Mouse (Mus musculus) spleen, adult 2 months (tissue): Measurements from ENCODE around the gene Armh4.

Experiments
- CTCF ChIP-seq: fragments of 200-500 bp; IDR thresholded peaks from 2 replicates; pipeline ENCODE4 v1.5.1; 2011; ENCODE audit warnings: mild to moderate bottlenecking, inconsistent platforms; ENCODE audit not compliant: insufficient read depth, insufficient read length, insufficient replicate concordance; ENCODE audit errors: extremely low read depth
- POLR2A ChIP-seq: fragments of 200-500 bp; IDR thresholded peaks from 2 replicates; pipeline ENCODE4 v1.6.1; 2011; ENCODE audit warnings: low read depth, low read length, inconsistent platforms

DNA sequence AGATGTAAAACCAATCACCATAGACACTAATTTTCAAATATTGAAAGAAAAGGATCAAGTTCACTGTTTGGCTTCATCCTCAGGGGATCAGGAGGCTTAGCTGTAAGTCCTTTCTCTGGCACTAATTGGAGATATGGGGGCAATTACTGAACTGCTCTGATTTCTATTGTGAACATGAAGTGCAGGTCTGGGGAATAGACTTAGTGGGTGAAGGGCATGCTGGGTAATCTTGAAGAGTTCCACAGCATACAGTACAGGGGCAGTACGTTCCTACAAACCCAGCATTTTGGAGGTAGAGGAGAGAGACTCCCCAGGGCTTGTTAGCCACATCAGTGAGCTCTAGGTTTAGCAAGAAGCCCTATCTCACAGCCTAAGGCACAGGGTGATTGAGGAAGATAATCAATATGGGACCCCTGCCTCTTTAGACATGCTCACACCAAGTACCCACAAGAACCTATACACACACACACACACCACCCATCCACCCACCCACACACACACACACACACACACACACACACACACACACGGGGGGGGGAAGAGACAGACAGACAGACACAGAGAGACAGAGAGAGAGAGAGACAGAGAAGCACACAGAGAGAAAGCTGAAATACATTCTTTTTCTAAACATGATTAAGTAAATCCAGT is 44.6 kb downstream of the Armh4 start:
- TF ChIP-seq CTCF: no peak
- TF ChIP-seq POLR2A: no peak
